33 mouse cellular contexts compared by ENCODE assay signal in genomic region chr11:58618793-58619192, GRCm38 (mm10). TPM values are rescaled to one million over a fixed set of nuclear protein-coding genes. Genes with fewer than 3 reads are reported as not detected.
DNase-seq lines count a peak whose midpoint lies in the region; ATAC-seq and TF ChIP-seq lines count a peak whose summit lies in the region.
"Had no signal": no experiment of that assay in that cellular context is flagged by ENCODE, and none has a peak within 500 bp of the region (broad histone marks: within the 10 kb centered on the region; RNA-seq: fewer than 3 reads in every experiment).

No protein-coding gene starts in this region.

- 71% methylated on average over 6 of the region's 6 CpGs for WGBS in intestine, embryonic 15.5 days
- 69% methylated on average over 6 of the region's 6 CpGs for WGBS in stomach, embryonic 15.5 days
- WGBS in forebrain, embryonic 13.5 days, result 60% methylated on average over 6 of the region's 6 CpGs

- H3K9me3 ChIP-seq in intestine, embryonic 15.5 days, result no peaks in the 10 kb centered on the region
- H3K9me3 ChIP-seq in stomach, embryonic 15.5 days, result no peaks in the 10 kb centered on the region
- H3K9me3 ChIP-seq in forebrain, embryonic 13.5 days (replicated peaks), result no peaks in the 10 kb centered on the region
- H3K9me3 ChIP-seq: embryonic facial prominence, embryonic 12.5 days; forebrain, embryonic 12.5 days; heart, embryonic 10.5 days; limb, embryonic 15.5 days; lung, embryonic 15.5 days; megakaryocyte, embryonic 14.5 days; neural tube, embryonic 12.5 days had no signal

- H3K4me3 ChIP-seq in layer of hippocampus, adult 2 months, result no peak overlapping the region
- no peak overlapping the region for H3K4me3 ChIP-seq in intestine, embryonic 15.5 days (replicated peaks)
- H3K4me3 ChIP-seq in stomach, embryonic 15.5 days (replicated peaks), result no peak overlapping the region
- no peak overlapping the region for H3K4me3 ChIP-seq in forebrain, embryonic 13.5 days
- H3K4me3 ChIP-seq: embryonic facial prominence, embryonic 12.5 days; erythroblast, embryonic 14.5 days; forebrain, embryonic 12.5 days; heart, embryonic 10.5 days; limb, embryonic 15.5 days; lung, embryonic 15.5 days; megakaryocyte, embryonic 14.5 days; neural tube, embryonic 12.5 days had no signal

- H3K9ac ChIP-seq in intestine, embryonic 15.5 days, result no peak overlapping the region
- no peak overlapping the region for H3K9ac ChIP-seq in stomach, embryonic 15.5 days
- H3K9ac ChIP-seq in forebrain, embryonic 13.5 days, result no peak overlapping the region
- H3K9ac ChIP-seq: embryonic facial prominence, embryonic 12.5 days; forebrain, embryonic 12.5 days; limb, embryonic 15.5 days; liver, embryonic 14.5 days; lung, embryonic 15.5 days; neural tube, embryonic 12.5 days had no signal

- ATAC-seq in intestine, embryonic 15.5 days, result peak; percentile 57
- peak; percentile 70; the same call in 1 of the 2 replicates for ATAC-seq in stomach, embryonic 15.5 days (ENCODE audit: insufficient read depth, low FRiP score, low read depth)
- ATAC-seq in forebrain, embryonic 13.5 days, result no peak
- ATAC-seq: hindbrain, embryonic 16.5 days had no signal

- no peaks in the 10 kb centered on the region; the same call in 1 of the 2 replicates for H3K27me3 ChIP-seq in intestine, embryonic 15.5 days (replicated peaks)
- H3K27me3 ChIP-seq in stomach, embryonic 15.5 days (replicated peaks), result no peaks in the 10 kb centered on the region
- H3K27me3 ChIP-seq in forebrain, embryonic 13.5 days, result no peaks in the 10 kb centered on the region
- H3K27me3 ChIP-seq: embryonic facial prominence, embryonic 12.5 days; limb, embryonic 15.5 days; lung, embryonic 15.5 days; neural tube, embryonic 12.5 days had no signal

- no peak for TF ChIP-seq CTCF in layer of hippocampus, adult 2 months (conservative IDR thresholded peaks at IDR 0.05)

- peak overlapping the region; percentile 84 for H3K27ac ChIP-seq in layer of hippocampus, adult 2 months
- H3K27ac ChIP-seq in intestine, embryonic 15.5 days, result no peak overlapping the region
- peak overlapping the region; percentile 37; the same call in 1 of the 2 replicates for H3K27ac ChIP-seq in stomach, embryonic 15.5 days
- H3K27ac ChIP-seq in forebrain, embryonic 13.5 days, result no peak overlapping the region
- H3K27ac ChIP-seq: embryonic facial prominence, embryonic 12.5 days; forebrain, embryonic 12.5 days; heart, embryonic 10.5 days; kidney, postnatal 0 days; limb, embryonic 15.5 days; liver, embryonic 14.5 days; lung, embryonic 15.5 days; neural tube, embryonic 12.5 days had no signal

- 0 out of 2 replicates have a peak overlapping the region, but pooled peaks have one; percentile 9 for H3K4me2 ChIP-seq in intestine, embryonic 15.5 days (replicated peaks)
- no peak overlapping the region for H3K4me2 ChIP-seq in stomach, embryonic 15.5 days
- H3K4me2 ChIP-seq in forebrain, embryonic 13.5 days, result no peak overlapping the region
- H3K4me2 ChIP-seq: embryonic facial prominence, embryonic 12.5 days; forebrain, embryonic 12.5 days; limb, embryonic 15.5 days; lung, embryonic 15.5 days; neural tube, embryonic 12.5 days had no signal

- DNase-seq in layer of hippocampus, adult 2 months (ENCODE audit: low spot score in 2 of 2), result peak; percentile 17 to 30
- DNase-seq in layer of hippocampus, adult 9-10 months (ENCODE audit: low spot score), result no peak
- peak; percentile 47 for DNase-seq in brain, adult 2 months (ENCODE audit: low read depth, low spot score)
- DNase-seq in cerebellum, adult 8-10 months, result no peak
- DNase-seq: adrenal gland, postnatal 36 days; cerebellum, adult 11-12 months; cerebellum, postnatal 14 days; kidney, adult 2 months; left cerebral cortex, postnatal 4 days; lung, postnatal 36 days; midbrain, embryonic 14.5 days; thymus, postnatal 25 days had no signal

- H3K36me3 ChIP-seq in intestine, embryonic 15.5 days, result no peaks in the 10 kb centered on the region
- no peaks in the 10 kb centered on the region for H3K36me3 ChIP-seq in stomach, embryonic 15.5 days
- H3K36me3 ChIP-seq in forebrain, embryonic 13.5 days (ENCODE audit: poor library complexity, severe bottlenecking), result no peaks in the 10 kb centered on the region
- H3K36me3 ChIP-seq: embryonic facial prominence, embryonic 12.5 days; forebrain, embryonic 12.5 days; heart, embryonic 10.5 days; limb, embryonic 15.5 days; lung, embryonic 15.5 days; neural tube, embryonic 12.5 days had no signal

- peaks cover 7% of the 10 kb centered on the region; the same call in 1 of the 2 replicates for H3K4me1 ChIP-seq in intestine, embryonic 15.5 days (replicated peaks)
- H3K4me1 ChIP-seq in stomach, embryonic 15.5 days, result no peaks in the 10 kb centered on the region; the same call in 1 of the 2 replicates
- no peaks in the 10 kb centered on the region for H3K4me1 ChIP-seq in forebrain, embryonic 13.5 days
- H3K4me1 ChIP-seq: embryonic facial prominence, embryonic 12.5 days; forebrain, embryonic 12.5 days; limb, embryonic 15.5 days; lung, embryonic 15.5 days; neural tube, embryonic 12.5 days had no signal

RNA-seq across cellular contexts. Expression of gene 2210407C18Rik, which starts 2.9 kb away (rescaled TPM):
- not detected for total RNA-seq in layer of hippocampus, adult 2 months (2021)
- polyA plus RNA-seq in intestine, embryonic 15.5 days (2015; fragmentation: Nextera tagmentation; extraction: Ambion mirVana), result 0.19 TPM in 1 of 2 replicates, not detected in the other
- 0.84 and 2.3 TPM in 2 replicates for polyA plus RNA-seq in stomach, embryonic 15.5 days (2015; fragmentation: Nextera tagmentation; extraction: Ambion mirVana)
- not detected in 2 replicates for polyA plus RNA-seq in forebrain, embryonic 13.5 days (2015; fragmentation: Nextera tagmentation; extraction: Ambion mirVana)
- total RNA-seq: adrenal gland, postnatal 36 days; ES-E14; gastrocnemius, adult 8-10 months; hematopoietic stem cell, adult 5-6 weeks; left cerebral cortex, adult 18-20 months; left cerebral cortex, postnatal 4 days had no signal
- polyA plus RNA-seq: embryonic facial prominence, embryonic 12.5 days; erythroblast, embryonic 14.5 days; forebrain, embryonic 12.5 days; frontal cortex, adult 2 months; gonadal fat pad, adult 2 months; heart, embryonic 10.5 days; heart, postnatal 0 days; hindbrain, embryonic 16.5 days; kidney, adult 2 months; kidney, postnatal 0 days; limb, embryonic 15.5 days; liver, embryonic 14.5 days; lung, embryonic 15.5 days; midbrain, embryonic 14.5 days; neural tube, embryonic 12.5 days had no signal

RNA-seq across cellular contexts. Expression of gene Olfr323, which starts 11.5 kb away (rescaled TPM):
- total RNA-seq in layer of hippocampus, adult 2 months (2021), result not detected
- not detected in 2 replicates for polyA plus RNA-seq in intestine, embryonic 15.5 days (2015; fragmentation: Nextera tagmentation; extraction: Ambion mirVana)
- polyA plus RNA-seq in stomach, embryonic 15.5 days (2015; fragmentation: Nextera tagmentation; extraction: Ambion mirVana), result not detected in 2 replicates
- not detected in 2 replicates for polyA plus RNA-seq in forebrain, embryonic 13.5 days (2015; fragmentation: Nextera tagmentation; extraction: Ambion mirVana)
- total RNA-seq: adrenal gland, postnatal 36 days; ES-E14; gastrocnemius, adult 8-10 months; hematopoietic stem cell, adult 5-6 weeks; left cerebral cortex, adult 18-20 months; left cerebral cortex, postnatal 4 days had no signal
- polyA plus RNA-seq: embryonic facial prominence, embryonic 12.5 days; forebrain, embryonic 12.5 days; frontal cortex, adult 2 months; gonadal fat pad, adult 2 months; heart, embryonic 10.5 days; heart, postnatal 0 days; hindbrain, embryonic 16.5 days; kidney, adult 2 months; kidney, postnatal 0 days; limb, embryonic 15.5 days; liver, embryonic 14.5 days; lung, embryonic 15.5 days; midbrain, embryonic 14.5 days; neural tube, embryonic 12.5 days had no signal

RNA-seq across cellular contexts. Expression of gene Trim58, which starts 21.5 kb away (rescaled TPM):
- not detected for total RNA-seq in layer of hippocampus, adult 2 months (2021)
- 0.16 and 0.23 TPM in 2 replicates for polyA plus RNA-seq in intestine, embryonic 15.5 days (2015; fragmentation: Nextera tagmentation; extraction: Ambion mirVana)
- 0.45 and 1.2 TPM in 2 replicates for polyA plus RNA-seq in stomach, embryonic 15.5 days (2015; fragmentation: Nextera tagmentation; extraction: Ambion mirVana)
- polyA plus RNA-seq in forebrain, embryonic 13.5 days (2015; fragmentation: Nextera tagmentation; extraction: Ambion mirVana), result 0.10 TPM in 1 of 2 replicates, not detected in the other
- total RNA-seq: adrenal gland, postnatal 36 days; ES-E14; gastrocnemius, adult 8-10 months had no signal
- polyA plus RNA-seq: gonadal fat pad, adult 2 months; kidney, adult 2 months; limb, embryonic 15.5 days had no signal

RNA-seq across cellular contexts. Expression of gene Olfr324, which starts 23.9 kb away (rescaled TPM):
- not detected for total RNA-seq in layer of hippocampus, adult 2 months (2021)
- not detected in 2 replicates for polyA plus RNA-seq in intestine, embryonic 15.5 days (2015; fragmentation: Nextera tagmentation; extraction: Ambion mirVana)
- polyA plus RNA-seq in stomach, embryonic 15.5 days (2015; fragmentation: Nextera tagmentation; extraction: Ambion mirVana), result not detected in 2 replicates
- not detected in 2 replicates for polyA plus RNA-seq in forebrain, embryonic 13.5 days (2015; fragmentation: Nextera tagmentation; extraction: Ambion mirVana)
- total RNA-seq: adrenal gland, postnatal 36 days; ES-E14; gastrocnemius, adult 8-10 months; hematopoietic stem cell, adult 5-6 weeks; left cerebral cortex, adult 18-20 months; left cerebral cortex, postnatal 4 days had no signal
- polyA plus RNA-seq: embryonic facial prominence, embryonic 12.5 days; erythroblast, embryonic 14.5 days; forebrain, embryonic 12.5 days; gonadal fat pad, adult 2 months; heart, embryonic 10.5 days; heart, postnatal 0 days; kidney, adult 2 months; kidney, postnatal 0 days; limb, embryonic 15.5 days; liver, embryonic 14.5 days; lung, embryonic 15.5 days; midbrain, embryonic 14.5 days; neural tube, embryonic 12.5 days had no signal

RNA-seq across cellular contexts. Expression of gene Olfr322, which starts 39.8 kb away (rescaled TPM):
- not detected for total RNA-seq in layer of hippocampus, adult 2 months (2021)
- polyA plus RNA-seq in intestine, embryonic 15.5 days (2015; fragmentation: Nextera tagmentation; extraction: Ambion mirVana), result not detected in 2 replicates
- polyA plus RNA-seq in stomach, embryonic 15.5 days (2015; fragmentation: Nextera tagmentation; extraction: Ambion mirVana), result not detected in 2 replicates
- not detected in 2 replicates for polyA plus RNA-seq in forebrain, embryonic 13.5 days (2015; fragmentation: Nextera tagmentation; extraction: Ambion mirVana)
- total RNA-seq: adrenal gland, postnatal 36 days; ES-E14; gastrocnemius, adult 8-10 months; hematopoietic stem cell, adult 5-6 weeks; left cerebral cortex, adult 18-20 months; left cerebral cortex, postnatal 4 days had no signal
- polyA plus RNA-seq: embryonic facial prominence, embryonic 12.5 days; forebrain, embryonic 12.5 days; frontal cortex, adult 2 months; gonadal fat pad, adult 2 months; heart, embryonic 10.5 days; heart, postnatal 0 days; hindbrain, embryonic 16.5 days; kidney, adult 2 months; limb, embryonic 15.5 days; lung, embryonic 15.5 days; midbrain, embryonic 14.5 days; neural tube, embryonic 12.5 days had no signal

Comparison
In these comparisons a context has a peak if more than half of its experiments do, and no peak if none do; other contexts are left out.
1. DNase-seq: peak in layer of hippocampus, adult 2 months (2 of 2) and brain, adult 2 months (single experiment); none in layer of hippocampus, adult 9-10 months (single experiment) and cerebellum, adult 8-10 months (single experiment).
2. H3K27ac ChIP-seq: peak in layer of hippocampus, adult 2 months (single experiment) and stomach, embryonic 15.5 days (single experiment); none in intestine, embryonic 15.5 days (single experiment) and forebrain, embryonic 13.5 days (single experiment).